Mouse (Mus musculus): ENCODE measurements around the gene Cda.

GRCm38 (mm10) chr4:138325466-138326076 lies 42.2 kb downstream of the Cda start:
- TF ChIP-seq CTCF (conservative IDR thresholded peaks at IDR 0.05; ENCODE audit: low read length) (no peak), POU5F1 (IDR thresholded peaks at IDR 0.05; ENCODE audit: borderline replicate concordance, low read length) (no peak)
